Mouse (Mus musculus) hindbrain, embryonic 16.5 days (tissue): ENCODE results near the gene Gm20937. TPM values are rescaled to one million over a fixed set of nuclear protein-coding genes. Genes with fewer than 3 reads are reported as not detected.
"Not testable (repeated sequence)": the region's sequence is repeated elsewhere in the genome, so short reads cannot be mapped to it uniquely, and the experiment has no call there.

Source experiments
- ATAC-seq: fragments of 200-750 bp; cut with Nextera tagmentation; 2 replicates; pipeline ENCODE4 v1.8.0; 2017; ENCODE audit warnings: moderate TSS enrichment, moderate library complexity
- H3K27ac ChIP-seq: fragments of 300-500 bp; sonication (generic); 2 replicates; pipeline ENCODE4 v1.5.1; 2014; ENCODE audit warnings: low read depth, mild to moderate bottlenecking, control low read depth, low read length, moderate library complexity
- H3K27me3 ChIP-seq: fragments of 300-500 bp; sonication (generic); replicated peaks from 2 replicates; pipeline ENCODE4 v1.6.1; 2014; ENCODE audit warnings: low read length; ENCODE audit not compliant: control insufficient read depth, insufficient read depth
- H3K36me3 ChIP-seq: fragments of 300-500 bp; sonication (generic); 2 replicates; pipeline ENCODE4 v1.6.1; 2014; ENCODE audit warnings: mild to moderate bottlenecking, low read length, moderate library complexity, mixed read lengths; ENCODE audit not compliant: control insufficient read depth, insufficient read depth
- H3K4me1 ChIP-seq: fragments of 300-500 bp; sonication (generic); 2 replicates; pipeline ENCODE4 v1.6.1; 2014; ENCODE audit warnings: low read depth, low read length; ENCODE audit not compliant: control insufficient read depth, insufficient read depth
- H3K4me2 ChIP-seq: fragments of 300-500 bp; sonication (generic); 2 replicates; pipeline ENCODE4 v1.6.1; 2014; ENCODE audit warnings: mild to moderate bottlenecking, low read length, control low read depth, moderate library complexity
- H3K4me3 ChIP-seq: fragments of 300-500 bp; sonication (generic); 2 replicates; pipeline ENCODE4 v1.5.1; 2014; ENCODE audit warnings: mild to moderate bottlenecking, low read length, control low read depth, moderate library complexity
- H3K9ac ChIP-seq: fragments of 300-500 bp; sonication (generic); 2 replicates; pipeline ENCODE4 v1.6.1; 2014; ENCODE audit warnings: low read depth, mild to moderate bottlenecking, control low read depth, low read length, moderate library complexity
- H3K9me3 ChIP-seq: fragments of 300-500 bp; sonication (generic); 2 replicates; pipeline ENCODE4 v1.6.1; 2014; ENCODE audit warnings: mild to moderate bottlenecking, low read length, moderate library complexity; ENCODE audit not compliant: control insufficient read depth
- WGBS: fragments of 180-500 bp; shearing (Covaris S2); extraction: QIAGEN DNeasy Blood & Tissue Kit; methylation state at CpG from one replicate; pipeline ENCODE4 v1.1.7; 2014; 5-methylcytosine and 5-hydroxymethylcytosine counted together
- polyA plus RNA-seq: library from polyadenylated mRNA; unstranded; fragments of >200 nt; fragmentation: Nextera tagmentation; extraction: Ambion mirVana; gene quantifications from 2 replicates; pipeline ENCODE4 v1.2.1, GENCODE M21; 2015

The Gm20937 gene
- not detected in 2 replicates for polyA plus RNA-seq

GRCm38 (mm10) chrY:68294798-68295197 lies at the start of gene Gm20937:
Gene Gm20937, minus strand, starts transcription at chrY:68294898.
- not testable (repeated sequence) for H3K36me3 ChIP-seq, H3K9me3 ChIP-seq, ATAC-seq, H3K4me1 ChIP-seq, H3K27ac ChIP-seq, H3K9ac ChIP-seq, H3K4me3 ChIP-seq, H3K4me2 ChIP-seq, H3K27me3 ChIP-seq
- WGBS: no CpG with 5 or more reads among the region's 6 CpGs

Other genes starting within 250 kb of the Gm20937 start
- not detected in 2 replicates for gene Gm20816, start 243.1 kb upstream of the Gm20937 start, polyA plus RNA-seq